Mouse (Mus musculus): ENCODE data around the gene Elovl5. TPM values are rescaled to one million over a fixed set of nuclear protein-coding genes. Genes with fewer than 3 reads are reported as not detected.
"Not testable (repeated sequence)": the region's sequence is repeated elsewhere in the genome, so short reads cannot be mapped to it uniquely, and the experiment has no call there.

Gene Elovl5
- polyA plus RNA-seq, 1 experiment from 2014 or later = 64.3 TPM

GRCm38 (mm10) chr9:77989626-77990025 is 72.5 kb downstream of the Elovl5 start:
- H3K9me3 ChIP-seq = no peaks in the 10 kb centered on the region
- H3K4me1 ChIP-seq = peaks cover 10% of the 10 kb centered on the region
- no peak overlapping the region for H3K4me2 ChIP-seq
- H3K4me3 ChIP-seq = no peak overlapping the region
- H3K36me3 ChIP-seq = peaks cover 5% of the 10 kb centered on the region; the same call in 1 of the 2 replicates
- no peak overlapping the region for H3K27ac ChIP-seq
- no peak overlapping the region for H3K9ac ChIP-seq
- no peaks in the 10 kb centered on the region for H3K27me3 ChIP-seq
- WGBS = 55% methylated on average over 8 of the region's 8 CpGs
- ATAC-seq (ENCODE audit: insufficient number of reproducible peaks, low FRiP score, low TSS enrichment, low read depth) = no peak

DNA sequence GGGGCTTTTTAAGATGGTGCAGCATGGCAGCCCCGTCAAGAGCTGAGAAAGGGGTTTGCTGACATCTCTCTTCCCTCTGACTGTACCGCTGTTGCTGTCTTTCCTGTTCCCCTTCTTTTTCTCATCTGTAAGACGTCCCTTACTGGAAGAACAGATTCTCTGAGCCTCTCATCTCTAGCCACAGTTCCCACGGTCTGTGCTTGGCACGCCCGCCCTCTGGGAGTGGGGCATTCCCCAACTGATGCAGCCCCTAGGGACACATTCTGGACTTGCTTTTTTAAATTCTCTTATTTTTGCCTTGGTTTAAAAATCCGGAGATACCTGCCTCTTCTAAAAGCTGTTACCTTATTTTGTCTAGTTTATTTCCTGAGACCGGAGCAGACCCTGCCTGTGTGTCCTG is 73.1 kb downstream of the Elovl5 start:
- H3K4me2 ChIP-seq = no peak overlapping the region
- H3K4me1 ChIP-seq = peaks cover 10% of the 10 kb centered on the region
- H3K4me3 ChIP-seq = no peak overlapping the region
- H3K27ac ChIP-seq = no peak overlapping the region
- H3K9ac ChIP-seq = no peak overlapping the region
- WGBS = 69% methylated on average over 8 of the region's 8 CpGs
- no peak for ATAC-seq (ENCODE audit: insufficient number of reproducible peaks, low FRiP score, low TSS enrichment, low read depth)
- no peaks in the 10 kb centered on the region for H3K27me3 ChIP-seq
- H3K36me3 ChIP-seq = 0 out of 2 replicates have a peak, but pooled peaks cover under 1% of the 10 kb centered on the region
- no peaks in the 10 kb centered on the region for H3K9me3 ChIP-seq

- no peak overlapping the region for H3K4me3 ChIP-seq
- no peaks in the 10 kb centered on the region for H3K36me3 ChIP-seq
- H3K9ac ChIP-seq = no peak overlapping the region
- no peaks in the 10 kb centered on the region for H3K9me3 ChIP-seq
- no peak for ATAC-seq (ENCODE audit: insufficient number of reproducible peaks, low FRiP score, low TSS enrichment, low read depth)
- peaks cover 3% of the 10 kb centered on the region; the same call in 1 of the 2 replicates for H3K4me1 ChIP-seq
- H3K27me3 ChIP-seq = no peaks in the 10 kb centered on the region
- 86% methylated on average over 4 of the region's 4 CpGs for WGBS
- H3K4me2 ChIP-seq = no peak overlapping the region
- no peak overlapping the region for H3K27ac ChIP-seq
These were observed 74.5 kb downstream of the Elovl5 start for GRCm38 (mm10) chr9:77991650-77992049.

- no peak overlapping the region for H3K27ac ChIP-seq
- H3K4me3 ChIP-seq = no peak overlapping the region
These were observed 75.1 kb downstream of the Elovl5 start for GRCm38 (mm10) chr9:77992276-77992675.

DNA sequence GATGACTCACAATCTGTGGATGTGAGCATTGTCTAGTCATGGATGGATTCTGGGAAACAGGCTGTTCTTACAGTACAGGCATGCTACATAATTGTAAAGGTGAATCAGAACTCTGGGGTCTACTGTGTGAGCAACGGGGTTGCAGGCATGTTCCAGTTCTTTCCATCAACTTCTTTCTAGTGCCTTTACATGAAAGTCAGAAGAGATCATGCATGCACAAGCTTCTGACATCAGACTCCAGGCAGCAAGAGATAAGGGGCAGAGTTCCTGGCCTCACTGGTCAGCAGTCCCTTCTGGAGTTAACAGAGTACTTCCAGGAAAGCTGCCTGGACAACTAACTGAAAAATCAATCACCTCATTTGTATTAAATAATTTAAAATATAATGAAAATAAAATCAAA is 75.9 kb downstream of the Elovl5 start:
- Histone ChIP-seq H3K4me3 (no peak overlapping the region), H3K9me3 (no peaks in the 10 kb centered on the region), H3K4me1 (peaks cover 3% of the 10 kb centered on the region; the same call in 1 of the 2 replicates), H3K27me3 (no peaks in the 10 kb centered on the region), H3K27ac (no peak overlapping the region), H3K4me2 (no peak overlapping the region), H3K36me3 (no peaks in the 10 kb centered on the region), H3K9ac (no peak overlapping the region)
- ATAC-seq (ENCODE audit: insufficient number of reproducible peaks, low FRiP score, low TSS enrichment, low read depth) = no peak
- 92% methylated on average over 1 of the region's 1 CpGs for WGBS

More at GRCm38 (mm10) chr9:77992276-77992675, 75.1 kb downstream of the Elovl5 start:
- Histone ChIP-seq H3K4me2 (no peak overlapping the region), H3K9me3 (no peaks in the 10 kb centered on the region), H3K27me3 (no peaks in the 10 kb centered on the region), H3K36me3 (no peaks in the 10 kb centered on the region), H3K9ac (no peak overlapping the region), H3K4me1 (peaks cover 3% of the 10 kb centered on the region; the same call in 1 of the 2 replicates)
- 85% methylated on average over 6 of the region's 6 CpGs for WGBS
- no peak for ATAC-seq (ENCODE audit: insufficient number of reproducible peaks, low FRiP score, low TSS enrichment, low read depth)

- WGBS = 73% methylated on average over 2 of the region's 2 CpGs
- not testable (repeated sequence) for H3K27ac ChIP-seq; H3K4me2 ChIP-seq; H3K4me1 ChIP-seq; H3K27me3 ChIP-seq; ATAC-seq (ENCODE audit: insufficient number of reproducible peaks, low FRiP score, low TSS enrichment, low read depth); H3K4me3 ChIP-seq; H3K36me3 ChIP-seq; H3K9me3 ChIP-seq; H3K9ac ChIP-seq
These were observed 76.5 kb downstream of the Elovl5 start for GRCm38 (mm10) chr9:77993538-77994255.

GRCm38 (mm10) chr9:77995235-77995634 is 78.1 kb downstream of the Elovl5 start:
- no peak overlapping the region for H3K4me2 ChIP-seq
- no peak overlapping the region for H3K27ac ChIP-seq
- no peaks in the 10 kb centered on the region for H3K36me3 ChIP-seq
- ATAC-seq (ENCODE audit: insufficient number of reproducible peaks, low FRiP score, low TSS enrichment, low read depth) = no peak
- H3K4me1 ChIP-seq = no peaks in the 10 kb centered on the region
- no peaks in the 10 kb centered on the region for H3K27me3 ChIP-seq
- no peaks in the 10 kb centered on the region for H3K9me3 ChIP-seq
- no peak overlapping the region for H3K9ac ChIP-seq
- 81% methylated on average over 9 of the region's 9 CpGs for WGBS
- H3K4me3 ChIP-seq = no peak overlapping the region

GRCm38 (mm10) chr9:78000586-78001500 is 83.7 kb downstream of the Elovl5 start:
- no peak overlapping the region for H3K4me2 ChIP-seq
- H3K27me3 ChIP-seq = no peaks in the 10 kb centered on the region
- H3K9me3 ChIP-seq = no peaks in the 10 kb centered on the region
- no peak overlapping the region for H3K27ac ChIP-seq
- no peaks in the 10 kb centered on the region for H3K36me3 ChIP-seq
- H3K4me1 ChIP-seq = no peaks in the 10 kb centered on the region
- 73% methylated on average over 7 of the region's 7 CpGs for WGBS
- H3K9ac ChIP-seq = no peak overlapping the region
- ATAC-seq (ENCODE audit: insufficient number of reproducible peaks, low FRiP score, low TSS enrichment, low read depth) = no peak
- H3K4me3 ChIP-seq = no peak overlapping the region

- no peak overlapping the region for H3K27ac ChIP-seq
- no peak overlapping the region for H3K4me2 ChIP-seq
- no peak for ATAC-seq (ENCODE audit: insufficient number of reproducible peaks, low FRiP score, low TSS enrichment, low read depth)
- no peaks in the 10 kb centered on the region for H3K27me3 ChIP-seq
- H3K4me3 ChIP-seq = no peak overlapping the region
- no peak overlapping the region for H3K9ac ChIP-seq
- WGBS = 70% methylated on average over 2 of the region's 2 CpGs
- peaks cover 3% of the 10 kb centered on the region; the same call in 1 of the 2 replicates for H3K4me1 ChIP-seq
- no peaks in the 10 kb centered on the region for H3K9me3 ChIP-seq
- H3K36me3 ChIP-seq = no peaks in the 10 kb centered on the region
These were observed 86.1 kb downstream of the Elovl5 start for GRCm38 (mm10) chr9:78003278-78003677.

DNA sequence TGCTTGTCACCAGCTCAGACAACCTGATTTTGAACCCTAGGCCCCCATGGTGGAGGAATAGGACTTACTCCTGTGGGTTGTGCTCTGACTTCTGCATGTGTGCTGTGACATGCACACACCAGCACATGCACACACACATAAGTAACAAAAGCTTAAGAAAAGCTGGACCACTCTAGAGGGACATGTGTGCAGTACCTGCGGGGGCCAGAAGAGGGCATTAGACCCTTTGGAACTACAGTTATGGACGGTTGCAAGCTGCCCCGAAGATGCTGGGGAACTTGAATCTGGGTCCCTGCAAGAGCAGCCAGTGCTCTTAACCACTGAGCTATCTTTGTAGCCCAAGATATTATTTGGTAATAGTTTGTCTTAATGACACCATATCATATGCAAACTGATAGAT is 88.3 kb downstream of the Elovl5 start:
- WGBS = 59% methylated on average over 3 of the region's 3 CpGs
- Histone ChIP-seq H3K9ac (no peak overlapping the region), H3K4me2 (no peak overlapping the region), H3K27ac (no peak overlapping the region), H3K4me1 (peaks cover 3% of the 10 kb centered on the region; the same call in 1 of the 2 replicates), H3K9me3 (no peaks in the 10 kb centered on the region), H3K27me3 (no peaks in the 10 kb centered on the region), H3K36me3 (no peaks in the 10 kb centered on the region), H3K4me3 (no peak overlapping the region)
- no peak for ATAC-seq (ENCODE audit: insufficient number of reproducible peaks, low FRiP score, low TSS enrichment, low read depth)

GRCm38 (mm10) chr9:78006209-78007001 is 89.2 kb downstream of the Elovl5 start:
- Histone ChIP-seq H3K27me3 (no peaks in the 10 kb centered on the region), H3K9me3 (no peaks in the 10 kb centered on the region), H3K4me1 (peaks cover 3% of the 10 kb centered on the region; the same call in 1 of the 2 replicates), H3K9ac (no peak overlapping the region), H3K4me2 (no peak overlapping the region), H3K4me3 (no peak overlapping the region), H3K27ac (no peak overlapping the region), H3K36me3 (no peaks in the 10 kb centered on the region)
- ATAC-seq (ENCODE audit: insufficient number of reproducible peaks, low FRiP score, low TSS enrichment, low read depth) = peak; percentile 44; the same call in 1 of the 2 replicates
- 52% methylated on average over 19 of the region's 19 CpGs for WGBS

Measured in limb, embryonic 15.5 days (tissue).